Mouse (Mus musculus) mouse embryonic stem cell (cell line): ENCODE measurements at regions not wholly inside any gene's neighbourhood (a gene's known extent, or its start where the extent isn't known, plus 50 kb on each side); places are given as distances from the start of the nearest gene placed in this dataset.

Experiments
- in situ Hi-C, 2 experiments: fragments of 300-500 bp; cut with MboI; formaldehyde crosslinking; loops; 1 replicate in 1 of 2; 3 replicates in 1 of 2; pipeline ENCODE4 v1.14.3; 2019 to 2020; ENCODE audit warnings: low sequenced_read_pairs in 2 of 2, low pct_unique_long_range_greater_than_20kb in 1 of 2, mixed read lengths in 1 of 2; ENCODE audit not compliant: unreplicated experiment in 1 of 2

DNA sequence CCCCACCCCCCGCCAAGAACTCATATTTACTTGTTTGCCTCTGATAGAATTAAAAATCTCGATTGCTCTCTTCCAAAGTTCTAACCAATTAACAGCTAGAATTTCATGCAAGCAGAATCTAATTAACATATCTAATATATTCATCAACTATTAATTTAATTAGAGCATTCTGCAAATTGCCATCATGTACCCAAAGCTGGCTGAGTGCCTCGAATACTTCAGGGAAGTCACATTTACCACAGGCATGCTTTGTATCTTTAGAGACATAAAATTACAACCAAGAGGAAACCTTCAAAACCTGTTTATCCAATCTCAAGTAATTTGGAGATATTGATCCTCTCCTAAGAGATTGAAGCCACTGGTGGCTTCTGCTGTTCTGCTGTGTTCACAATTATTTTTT lies 401.6 kb upstream of the Nmur2 start:
- in situ Hi-C loops = no loop called here

DNA sequence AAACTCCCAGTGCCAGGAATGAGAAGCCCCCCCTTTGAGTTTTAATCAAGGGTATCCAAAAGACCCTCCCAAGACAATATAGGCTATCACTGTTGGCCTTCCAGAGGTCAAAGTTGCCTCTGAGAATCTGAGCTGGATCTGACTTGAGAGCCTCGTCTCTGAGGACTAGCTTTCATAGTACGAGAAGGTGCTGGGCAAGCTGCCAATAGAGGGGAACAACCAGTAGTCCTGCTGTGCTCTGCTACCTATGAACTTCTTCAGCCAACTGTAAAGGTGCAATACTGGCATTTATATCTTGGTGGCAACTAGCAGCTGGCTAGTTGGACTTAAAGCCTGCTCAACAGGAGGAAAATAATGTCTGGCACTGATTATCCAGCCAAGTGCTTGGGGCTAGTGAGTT lies 400.3 kb upstream of the Nmur2 start:
- in situ Hi-C loops = no loop called here

DNA sequence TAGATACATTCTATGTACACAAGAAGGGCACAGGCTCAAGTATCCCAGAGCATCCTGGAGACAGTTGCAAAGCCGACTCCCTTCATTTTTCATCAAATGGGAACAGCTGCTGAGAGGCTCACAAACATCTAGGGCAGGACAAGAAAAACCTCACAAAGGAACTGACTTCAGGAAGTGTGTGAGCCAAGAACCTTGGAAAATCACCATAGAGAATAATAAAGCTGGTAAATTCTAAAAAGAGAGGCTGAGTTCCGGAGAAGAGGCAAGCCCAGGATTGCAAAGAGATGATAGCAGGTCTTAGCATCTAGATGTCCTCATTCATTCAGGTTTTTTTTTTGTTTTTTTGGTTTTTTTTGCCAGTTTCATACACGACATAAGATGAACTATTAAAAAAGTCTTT lies 390.3 kb upstream of the Nmur2 start:
- in situ Hi-C loops = no loop called here

DNA sequence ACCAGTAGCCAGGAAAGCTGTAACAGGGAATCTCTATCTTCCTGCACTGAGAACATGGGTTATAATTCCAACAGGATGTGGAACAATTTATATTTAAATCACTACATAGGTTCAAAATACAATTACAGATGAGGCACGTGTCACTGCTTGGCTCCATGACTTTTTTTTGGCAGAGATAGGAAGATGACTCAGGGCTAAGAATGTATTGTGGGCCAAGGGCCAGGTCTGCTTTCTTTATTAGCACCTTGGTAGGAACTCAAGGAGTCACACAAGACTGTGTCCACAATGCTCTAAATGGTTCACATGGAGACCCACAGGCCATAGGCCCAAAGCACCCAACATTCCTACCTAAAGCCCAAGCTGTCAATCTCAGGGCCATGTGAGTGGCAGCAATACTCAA lies 344.0 kb upstream of the Nmur2 start:
- in situ Hi-C loops = no loop called here

DNA sequence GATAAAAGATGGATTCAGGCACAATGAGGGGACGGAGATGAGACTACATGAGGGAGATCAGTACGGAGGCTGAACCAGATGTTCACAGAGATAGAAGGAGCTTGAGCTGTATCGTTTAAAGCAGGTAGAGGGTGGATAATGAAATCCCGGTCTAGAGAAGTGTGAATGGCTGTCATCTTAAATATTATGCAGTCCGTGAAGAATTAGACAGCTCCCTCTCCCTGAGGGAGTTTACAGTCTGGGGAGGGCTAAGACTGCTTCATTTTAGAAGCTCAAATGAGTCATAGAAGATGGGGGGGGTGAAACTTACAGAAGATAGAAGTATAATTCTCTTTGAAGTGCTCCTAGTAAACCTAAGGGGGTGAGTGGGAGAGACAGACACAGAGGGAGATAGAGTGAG lies 336.7 kb upstream of the Nmur2 start:
- in situ Hi-C loops = no loop called here

DNA sequence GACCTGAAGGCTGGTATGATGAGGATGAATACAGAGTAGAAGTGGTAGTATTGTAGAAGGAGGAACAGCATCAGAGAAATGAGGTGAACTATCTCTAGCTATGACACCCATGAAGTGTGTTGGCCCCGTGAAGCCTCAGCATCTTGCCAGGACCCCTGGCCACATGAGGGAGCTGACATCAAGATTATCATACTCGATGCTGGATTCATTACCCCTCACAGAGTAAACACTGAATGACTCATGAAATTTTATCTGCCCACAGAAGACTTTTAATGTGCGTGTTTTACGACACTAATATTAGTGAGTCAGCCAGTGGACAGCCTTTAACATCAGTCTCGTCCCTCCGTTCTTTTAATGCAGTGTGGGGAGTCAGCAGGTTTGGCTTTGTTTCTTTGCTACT lies 333.5 kb upstream of the Nmur2 start:
- in situ Hi-C loops = no loop called here

DNA sequence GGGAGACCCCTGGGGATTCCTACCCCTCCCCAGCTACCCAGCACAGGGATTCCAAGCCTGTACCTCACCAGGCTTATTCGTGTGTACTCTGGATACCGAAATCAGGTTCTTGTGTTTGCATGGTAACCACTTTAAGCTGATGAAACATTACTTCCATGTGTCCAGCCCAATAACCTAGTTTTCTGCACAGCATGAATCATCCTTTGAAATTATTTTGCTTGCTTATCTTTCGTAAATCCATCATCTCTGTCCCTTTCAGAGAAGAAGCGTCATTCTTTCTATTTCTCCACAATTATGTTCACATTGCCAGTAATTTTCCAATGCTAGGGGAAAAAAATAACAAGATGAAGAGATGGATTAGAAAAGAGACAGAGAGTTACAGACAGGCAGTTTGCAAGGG lies 332.8 kb upstream of the Nmur2 start:
- in situ Hi-C loops = no loop called here

DNA sequence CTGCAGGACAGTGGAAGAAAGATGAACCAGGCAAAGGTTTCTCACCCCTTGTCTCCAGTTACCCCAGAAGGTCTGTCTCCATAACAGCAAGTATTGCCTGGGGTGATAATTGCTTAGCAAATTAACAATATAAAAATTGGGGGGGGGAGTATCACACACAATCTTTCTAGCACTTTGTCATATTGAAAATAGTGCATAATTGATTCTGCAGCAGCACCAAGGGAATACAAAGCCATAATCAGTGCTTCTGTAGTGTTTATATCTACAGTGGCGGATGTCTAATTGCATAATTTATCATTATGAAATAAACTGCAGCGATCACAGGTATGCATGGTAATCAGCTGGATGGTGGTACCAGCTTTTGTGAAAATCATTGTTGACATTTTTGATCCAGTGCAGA lies 316.9 kb upstream of the Nmur2 start:
- in situ Hi-C loops = no loop called here

DNA sequence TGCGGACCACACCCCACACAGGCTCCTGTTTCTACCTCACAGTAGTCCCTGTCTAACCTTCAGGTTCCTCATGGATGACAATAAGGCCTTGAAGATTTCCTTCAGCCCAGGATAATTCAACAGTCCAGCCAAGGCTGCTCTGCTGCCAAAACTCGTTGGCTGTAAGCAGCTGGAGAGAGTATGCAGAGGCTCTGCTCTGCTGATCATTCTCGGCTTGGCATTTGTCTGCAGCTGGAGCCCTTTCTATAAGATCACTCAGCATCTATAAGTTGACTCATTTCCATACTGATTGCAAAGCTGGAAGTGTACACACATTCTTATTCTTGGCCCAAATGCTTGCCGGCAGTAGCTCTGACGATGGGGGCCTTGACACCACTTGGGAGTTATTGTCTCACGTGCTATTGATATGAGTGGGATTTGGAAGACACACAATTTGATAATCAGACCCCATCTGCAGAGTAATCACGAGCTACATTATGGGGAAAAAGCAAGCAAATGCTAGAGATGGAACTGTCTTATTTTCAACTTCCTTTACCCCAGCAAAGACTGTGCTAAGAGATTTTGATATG lies 311.1 kb upstream of the Nmur2 start:
- in situ Hi-C loops = no loop called here

DNA sequence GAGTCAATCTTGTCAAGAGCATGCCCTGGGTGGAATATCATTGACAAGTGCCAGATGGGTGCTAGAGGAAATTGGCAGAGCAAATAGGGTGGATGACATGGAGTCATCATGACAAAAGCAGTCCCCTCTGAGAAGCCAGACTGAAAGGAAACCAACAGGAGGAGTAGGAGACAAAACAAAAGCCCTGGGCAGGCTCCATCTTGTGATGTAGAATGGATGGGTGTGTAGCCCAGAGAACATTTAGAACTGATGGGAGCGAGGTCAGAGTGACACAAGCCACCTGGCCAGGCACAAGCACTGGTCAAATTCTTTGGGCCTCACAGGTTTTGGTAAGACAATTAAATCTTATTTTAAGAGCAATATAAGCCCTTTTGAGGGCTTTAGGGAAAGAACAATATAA lies 310.4 kb upstream of the Nmur2 start:
- in situ Hi-C loops = no loop called here

DNA sequence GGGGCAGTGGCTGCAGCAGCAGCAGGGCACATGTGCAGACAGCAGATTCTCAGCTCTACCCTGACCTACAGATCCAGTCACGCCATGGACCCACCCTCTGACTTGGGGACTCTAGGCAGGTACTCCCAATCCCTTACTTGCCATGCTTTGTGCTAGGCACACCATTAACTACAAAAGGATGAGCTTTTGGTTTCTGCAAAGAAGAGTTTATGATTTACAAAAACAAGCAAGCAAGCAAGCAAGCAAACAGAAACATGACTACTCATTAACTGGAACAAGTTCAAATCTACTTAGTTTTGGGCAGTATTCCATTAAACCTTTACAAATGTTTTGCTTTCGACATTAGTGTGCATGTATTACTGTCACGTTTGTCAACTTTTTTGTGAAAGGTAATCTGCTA lies 309.0 kb upstream of the Nmur2 start:
- in situ Hi-C loops = no loop called here

DNA sequence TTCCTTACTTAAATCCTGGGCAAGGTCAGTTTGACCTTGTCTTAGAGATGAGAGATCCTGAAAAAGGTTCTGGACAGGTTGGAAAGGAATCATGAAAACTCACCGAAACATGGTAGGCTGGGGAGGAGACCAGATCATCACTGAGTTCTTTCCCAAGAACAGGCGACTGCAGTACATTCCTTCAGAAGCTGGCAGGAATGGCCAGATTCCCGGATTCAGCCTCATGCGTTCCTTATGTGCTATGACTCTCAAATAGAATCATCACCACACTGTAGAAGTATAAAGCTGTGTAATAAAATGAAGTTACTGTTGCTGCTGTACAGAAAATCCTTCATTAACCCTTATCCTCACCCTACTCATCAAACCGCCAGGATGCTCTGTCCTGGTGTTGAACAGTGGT lies 307.6 kb upstream of the Nmur2 start:
- in situ Hi-C loops = no loop called here

DNA sequence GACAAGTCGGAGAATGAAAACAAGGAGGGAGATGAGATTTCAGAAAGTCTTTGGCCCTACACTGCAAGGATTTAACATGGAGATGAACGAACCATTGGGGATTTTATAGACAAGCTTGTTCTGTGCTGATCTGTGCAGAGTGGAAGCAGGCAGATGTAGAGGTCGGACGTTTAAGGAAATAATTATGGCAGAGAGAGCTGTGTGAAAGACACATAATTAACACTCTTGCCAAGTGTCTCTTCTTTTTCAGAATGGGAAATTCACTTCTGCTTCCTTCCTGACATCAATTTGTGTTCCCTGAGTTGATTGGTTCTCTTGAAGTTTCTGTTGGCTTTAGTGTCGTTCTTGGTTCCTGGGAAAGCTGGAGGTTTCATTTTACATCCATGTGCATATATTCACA lies 302.3 kb upstream of the Nmur2 start:
- in situ Hi-C loops = no loop called here

DNA sequence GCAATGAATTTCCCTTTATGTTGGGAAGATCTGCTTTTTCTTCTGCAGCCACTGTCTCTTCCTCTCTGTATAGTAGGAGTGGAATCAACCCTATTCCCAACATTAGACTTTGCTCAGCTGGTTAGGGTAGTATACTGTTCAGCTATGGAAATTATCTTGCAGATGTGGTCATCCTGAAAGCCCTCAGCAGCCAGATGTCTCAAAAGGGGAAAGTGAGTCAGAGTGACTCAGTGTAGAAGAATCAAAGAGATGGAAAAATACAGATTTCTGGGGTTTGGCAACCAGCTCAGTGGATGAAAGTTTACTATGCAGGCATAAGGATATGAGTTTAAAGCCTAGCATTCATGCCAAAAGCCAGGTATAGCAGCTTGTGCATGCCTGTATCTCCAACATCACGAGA lies 300.9 kb upstream of the Nmur2 start:
- in situ Hi-C loops = no loop called here

DNA sequence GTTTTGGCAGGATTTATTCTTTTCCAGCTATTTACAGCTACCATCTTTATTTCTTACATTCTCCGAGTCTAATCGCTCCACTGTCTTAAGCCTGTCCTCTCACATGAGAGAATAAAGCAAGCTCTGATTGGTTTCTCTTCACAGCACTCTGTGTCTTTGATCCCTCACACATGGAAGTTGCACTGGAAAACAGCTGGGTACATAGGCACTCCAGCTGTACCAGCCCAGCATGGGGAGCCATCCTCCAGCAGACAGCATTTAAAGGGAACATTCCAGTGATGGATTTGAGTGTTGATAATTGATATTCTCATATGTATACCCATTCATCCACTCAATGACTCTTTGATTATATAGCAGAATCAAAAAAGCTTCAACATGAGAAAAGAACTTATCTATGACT lies 300.2 kb upstream of the Nmur2 start:
- in situ Hi-C loops = no loop called here

DNA sequence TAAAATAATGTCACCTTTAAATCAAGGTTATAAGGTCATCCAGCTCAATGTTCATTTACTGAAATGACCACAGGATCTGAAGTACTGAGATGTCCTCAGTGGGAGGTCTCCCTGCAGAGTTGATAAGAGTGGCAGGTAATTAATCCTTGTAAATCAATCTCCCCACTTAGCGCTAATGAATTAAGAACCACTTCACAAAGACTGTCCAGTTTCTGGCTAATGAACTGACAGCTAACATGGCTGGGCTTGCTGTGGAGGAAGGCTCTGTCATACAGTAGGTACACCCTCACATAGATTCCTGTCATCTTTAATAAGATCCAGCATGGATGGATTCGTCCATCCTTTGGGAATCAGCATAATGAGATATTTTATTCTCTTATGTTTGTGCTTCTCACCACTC lies 297.7 kb upstream of the Nmur2 start:
- in situ Hi-C loops = no loop called here

DNA sequence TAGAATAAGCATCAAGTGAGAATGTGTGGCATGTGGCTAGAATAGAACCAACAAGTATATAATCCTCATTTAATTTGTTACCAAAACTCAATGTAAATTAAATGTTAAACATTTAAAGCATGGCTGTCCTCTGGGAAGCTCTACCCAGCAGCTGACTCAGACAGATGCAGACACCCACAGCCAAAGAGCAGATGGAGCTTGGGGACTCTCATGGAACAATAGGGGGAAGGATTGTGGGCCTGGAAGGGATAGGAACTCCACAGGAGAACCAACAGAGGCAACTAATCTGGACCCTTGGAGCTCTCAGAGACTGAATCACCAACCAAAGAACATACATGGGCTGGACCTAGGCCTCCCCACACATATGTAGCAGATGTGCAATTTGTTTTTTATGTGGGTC lies 295.1 kb upstream of the Nmur2 start:
- in situ Hi-C loops = no loop called here

DNA sequence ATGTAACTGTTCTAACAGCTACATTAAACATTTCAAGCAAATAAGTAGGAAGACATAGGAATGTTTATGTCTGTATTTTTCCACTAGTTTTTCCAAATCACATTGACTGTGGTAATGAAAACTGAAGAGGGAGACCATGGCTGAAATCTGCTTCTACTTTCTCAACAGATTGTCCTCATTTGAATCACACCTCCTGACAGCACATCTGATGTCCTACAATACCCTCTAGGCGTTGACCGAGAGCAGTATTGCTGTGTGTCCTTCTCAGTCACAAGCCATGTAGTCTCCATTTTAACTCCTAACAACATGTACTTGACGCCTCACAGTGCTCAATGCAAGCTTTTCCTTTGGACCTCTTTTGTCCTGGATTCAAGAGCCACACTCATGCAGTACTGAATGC lies 279.5 kb upstream of the Nmur2 start:
- in situ Hi-C loops = no loop called here

DNA sequence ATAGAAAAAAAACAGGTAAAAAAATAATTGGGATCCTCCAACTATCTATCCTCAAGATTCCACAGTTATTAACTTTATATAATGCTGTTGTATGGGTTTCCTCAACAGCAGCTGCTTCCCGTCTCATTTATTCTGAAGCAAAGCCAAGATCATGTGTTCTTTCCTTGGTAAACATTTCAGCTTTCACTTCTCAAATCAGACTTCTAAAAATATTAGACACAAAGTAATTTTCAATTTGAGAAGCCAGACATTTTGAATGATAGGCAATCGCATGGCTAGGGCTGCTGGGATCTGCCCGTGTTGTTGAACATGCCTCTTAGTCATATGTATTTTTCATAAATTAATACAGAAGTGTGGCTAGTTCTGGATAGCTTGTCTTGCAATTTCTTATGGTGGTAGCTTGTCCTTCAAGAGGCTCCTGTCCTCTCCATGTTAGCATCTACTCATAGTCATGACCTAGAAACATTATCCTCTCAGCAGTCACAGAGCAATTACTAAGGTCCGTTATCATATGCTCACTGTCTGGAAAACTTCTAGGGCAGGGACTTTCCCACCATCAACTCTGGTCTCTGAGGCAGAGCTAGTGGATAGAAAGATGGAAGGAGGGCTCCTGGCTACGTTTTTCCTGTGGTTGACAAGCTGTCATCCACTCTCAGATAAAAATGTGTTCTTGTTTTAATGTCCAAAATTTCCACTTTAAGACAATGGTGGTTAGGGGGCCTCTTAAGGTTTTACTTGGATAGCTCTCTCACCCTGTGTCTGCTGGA lies 274.6 kb upstream of the Nmur2 start:
- in situ Hi-C loops = no loop called here

DNA sequence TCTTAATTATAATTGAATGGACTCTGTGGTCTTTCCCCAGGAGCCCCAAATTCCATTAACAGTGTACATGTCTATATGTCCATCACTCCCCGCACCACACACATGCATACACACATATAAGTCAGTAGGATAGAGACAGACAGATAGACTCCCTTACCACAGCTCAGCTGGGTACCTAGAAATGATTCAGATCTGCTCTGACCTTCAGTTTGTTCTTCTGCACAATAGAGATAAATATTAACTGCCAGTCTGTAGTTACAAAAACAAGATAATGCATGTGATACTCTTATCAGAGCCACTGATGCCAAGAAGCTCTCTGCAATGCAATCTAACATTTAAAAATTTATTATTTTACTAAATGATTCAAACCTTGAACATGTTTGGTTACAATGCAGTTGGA lies 268.7 kb upstream of the Nmur2 start:
- in situ Hi-C loops = no loop called here
